Mouse (Mus musculus) T-helper 17 cell (primary cell): ENCODE data around the gene Fmo1.

Source experiments
- in situ Hi-C, 2 experiments: fragments of 300-600 bp; cut with MboI, MseI; formaldehyde crosslinking; loops; 1 replicate in 1 of 2; 2 replicates in 1 of 2; pipeline ENCODE4 v1.15.1; 2025; ENCODE audit warnings: high pct_unique_total_duplicates in 2 of 2

Fmo1 gene

DNA sequence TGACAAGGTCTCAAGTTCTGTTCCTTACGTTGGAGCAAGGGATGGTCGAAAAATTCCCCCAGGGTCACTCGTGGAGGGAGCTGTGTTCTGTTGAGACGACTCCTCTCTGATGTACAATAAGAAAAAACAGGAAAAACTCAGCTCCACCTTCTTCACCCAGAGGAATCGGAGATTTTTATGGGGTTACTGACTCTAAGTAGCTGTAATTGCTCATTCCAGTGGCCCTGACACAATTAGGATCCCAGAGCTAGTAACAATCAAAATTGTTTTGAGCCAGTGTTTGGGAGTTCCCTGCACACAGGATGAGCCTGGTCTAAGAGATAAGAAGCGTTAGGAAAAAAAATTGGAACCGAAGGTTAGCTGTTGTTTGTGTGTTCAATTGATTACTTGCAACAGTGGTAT is at the start of gene Fmo1:
TSS of gene Fmo1 (minus strand) at position 331 of the 402 bp plus-strand sequence.
- in situ Hi-C loops = loop anchor here in 1 of 2 experiments (10.0 kb wide), 1 partner anchor 1039 kb away; no protein-coding TSS in a partner anchor

DNA sequence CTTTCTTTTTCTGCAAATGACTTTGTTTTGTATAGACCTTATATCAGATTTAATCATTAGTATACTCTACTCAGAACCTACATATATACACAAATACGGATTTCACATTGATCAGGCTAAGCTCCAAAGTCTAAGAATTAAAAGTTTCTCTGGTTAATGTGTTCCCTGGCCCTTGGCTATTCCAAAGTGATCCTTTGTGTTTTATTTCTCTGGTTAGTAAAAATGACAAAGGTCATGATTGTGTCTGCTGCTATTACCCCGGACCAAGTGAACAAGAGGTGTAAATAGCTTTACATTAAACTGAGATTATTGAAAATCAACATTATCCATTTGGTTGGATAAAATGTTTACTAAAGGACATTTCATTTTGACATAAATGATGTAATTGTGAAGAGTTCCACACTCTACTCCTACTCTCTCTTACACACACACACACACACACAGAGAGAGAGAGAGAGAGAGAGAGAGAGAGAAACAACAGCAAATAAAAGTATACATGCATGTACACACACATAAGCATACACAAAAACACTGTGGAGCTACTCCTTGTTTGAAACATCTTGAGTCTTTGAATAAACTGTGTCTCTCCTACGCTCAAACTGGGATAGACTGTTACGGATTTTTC is 48.6 kb upstream of the Fmo1 start:
- in situ Hi-C loops = no loop called here

DNA sequence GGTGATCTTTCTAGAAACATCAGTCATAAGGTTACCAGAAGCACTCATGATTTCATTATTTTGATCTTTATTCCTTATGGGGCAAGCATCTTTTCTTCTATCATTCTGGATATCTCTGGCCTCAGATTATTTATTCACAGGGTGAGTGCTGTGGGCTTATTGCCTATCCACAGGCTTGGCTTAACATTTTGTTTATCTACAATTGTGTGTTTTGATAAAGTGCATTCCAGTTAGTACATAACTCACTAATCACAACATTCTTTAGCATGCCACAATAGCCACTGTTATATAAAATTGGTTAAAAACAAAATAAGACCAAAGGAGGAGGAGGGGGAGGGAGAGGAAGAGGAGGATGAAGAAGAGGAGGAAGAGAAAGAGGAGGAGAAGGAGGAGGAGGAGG is 45.7 kb upstream of the Fmo1 start:
- in situ Hi-C loops = no loop called here

DNA sequence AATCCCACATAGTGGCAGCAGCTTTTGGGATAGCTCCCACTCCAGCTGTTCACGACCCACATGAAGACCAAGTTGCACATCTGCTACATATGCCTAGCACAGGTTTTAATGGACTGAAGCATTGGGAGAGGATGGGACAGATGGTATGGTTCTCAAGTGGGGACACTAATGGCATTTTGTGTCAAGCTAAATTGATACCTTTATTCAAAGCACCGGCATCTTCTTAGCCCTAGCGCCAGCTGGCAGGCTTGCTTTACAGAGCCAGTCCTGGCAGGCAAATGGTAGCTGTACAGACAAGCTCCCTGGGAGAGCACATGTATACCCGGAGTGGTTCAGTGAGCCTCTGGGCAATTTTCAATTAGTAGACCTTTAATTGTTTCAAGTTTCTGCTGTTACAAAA is 35.5 kb upstream of the Fmo1 start:
- in situ Hi-C loops = no loop called here

DNA sequence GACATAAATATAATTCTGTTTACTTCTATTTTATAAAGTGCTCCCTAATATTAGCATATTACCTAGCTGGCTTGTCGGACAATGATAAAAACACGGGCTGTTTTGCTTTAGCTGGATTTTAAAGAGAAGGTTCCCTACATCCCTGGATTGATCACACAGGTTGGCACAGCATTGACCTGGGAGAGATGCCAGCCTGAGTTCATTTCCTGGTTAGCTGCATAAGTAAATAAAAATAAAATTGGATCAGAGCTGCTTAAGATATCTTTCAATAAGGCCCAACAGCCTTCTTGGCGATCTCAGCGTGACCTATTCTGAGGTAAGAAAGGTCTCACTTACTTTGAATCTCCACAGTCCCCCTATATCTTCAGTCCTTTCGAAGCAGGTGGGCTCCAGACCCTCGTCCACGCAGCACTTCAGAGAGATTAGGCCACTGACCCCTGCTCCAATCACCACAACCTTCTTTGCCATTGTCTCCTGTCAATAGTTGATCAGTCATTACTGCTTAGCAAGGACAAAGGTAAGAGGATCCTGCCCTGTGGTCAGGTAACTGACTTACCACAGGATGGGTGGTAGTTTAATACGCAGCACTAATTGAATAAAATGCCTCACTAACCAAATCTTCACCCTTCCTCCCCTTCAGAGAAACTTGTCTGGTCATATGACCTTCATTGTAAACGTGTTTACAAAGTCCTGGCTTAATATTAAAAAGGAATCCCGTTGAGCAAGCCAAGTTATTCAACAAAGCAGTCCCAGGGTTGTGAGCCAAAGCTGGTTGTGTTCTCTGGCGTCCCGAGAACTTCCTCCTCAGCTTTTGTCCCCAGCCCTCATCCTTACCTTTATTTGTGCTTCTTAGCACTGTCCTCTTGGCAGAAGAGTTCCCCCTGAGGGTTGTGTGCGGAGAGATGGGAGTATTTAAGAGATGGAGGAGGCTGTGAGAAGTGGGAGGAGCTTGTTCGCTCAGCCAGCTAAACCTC is 31.7 kb upstream of the Fmo1 start, which contains the start of gene Fmo2:
TSS of gene Fmo2 (minus strand) at position 889 of the 974 bp plus-strand sequence.
- in situ Hi-C loops = loop anchor here in 1 of 2 experiments (5.0 to 10.0 kb wide), 2 partner anchors 174 to 1007 kb away; no protein-coding TSS in a partner anchor

DNA sequence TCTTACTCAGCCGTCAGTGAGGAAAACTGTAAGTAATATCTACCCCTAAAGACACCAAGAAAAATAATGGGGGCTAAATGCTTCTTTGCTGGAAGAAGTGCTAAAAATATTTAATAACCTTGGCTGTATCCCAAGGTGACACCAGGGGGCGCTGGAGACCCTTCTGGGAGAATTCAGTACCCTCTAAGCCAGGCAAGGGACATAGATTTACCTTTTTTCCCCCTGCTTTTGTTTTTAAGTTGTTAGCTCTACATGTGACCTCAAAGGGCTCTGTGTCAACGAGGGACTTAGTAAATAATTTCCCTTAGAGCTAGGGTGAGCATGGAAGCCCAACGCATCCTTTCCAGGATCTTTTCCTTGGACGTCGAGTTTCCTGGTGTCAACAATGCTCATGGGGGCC is 29.5 kb upstream of the Fmo1 start:
- in situ Hi-C loops = loop anchor here in 1 of 2 experiments (5.0 to 10.0 kb wide), 2 partner anchors 176 to 1009 kb away; no protein-coding TSS in a partner anchor

DNA sequence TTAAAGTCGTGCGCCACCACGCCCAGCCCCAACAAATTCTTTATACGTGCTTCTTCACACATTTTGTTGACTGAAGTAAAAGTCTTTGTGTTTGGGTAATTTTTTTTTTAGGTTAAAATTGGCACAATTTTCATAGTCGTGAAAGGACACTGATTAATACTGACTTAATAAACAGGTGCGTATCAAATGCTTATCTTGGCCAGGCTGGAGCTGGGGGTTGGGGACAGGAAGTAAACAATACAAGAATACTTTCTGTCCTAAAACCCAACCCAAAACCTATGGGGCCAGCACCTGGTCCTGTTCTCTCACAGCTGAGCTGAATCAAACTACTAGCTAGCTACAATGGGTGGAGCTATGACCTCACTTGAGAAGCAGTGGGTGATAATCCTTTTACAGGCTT is 26.6 kb upstream of the Fmo1 start:
- in situ Hi-C loops = loop anchor here in 1 of 2 experiments (10.0 kb wide), 1 partner anchor 1012 kb away; no protein-coding TSS in a partner anchor

DNA sequence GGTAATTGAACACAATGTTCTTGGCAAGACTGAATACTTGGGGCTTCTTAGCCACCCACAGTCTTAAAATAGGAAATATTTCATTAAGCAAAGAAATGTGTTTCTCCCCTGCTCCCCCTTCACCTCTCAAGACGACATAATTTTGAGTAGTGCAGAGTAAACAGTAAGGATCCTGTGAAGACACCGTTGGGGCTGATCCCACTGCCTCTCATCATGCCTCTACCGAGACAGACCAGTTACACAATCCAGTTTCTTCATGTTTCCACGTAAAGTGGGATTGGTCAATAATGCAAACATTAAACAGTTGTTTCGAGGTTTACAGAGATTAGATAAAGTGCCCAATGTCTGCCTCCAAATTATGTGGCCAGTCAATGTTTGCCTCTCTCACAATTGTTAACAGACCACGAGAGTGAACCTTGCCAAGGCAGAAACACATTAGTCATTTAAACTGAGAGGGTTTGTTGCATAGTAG is 25.6 kb upstream of the Fmo1 start:
- in situ Hi-C loops = loop anchor here in 1 of 2 experiments (10.0 kb wide), 1 partner anchor 1013 kb away; no protein-coding TSS in a partner anchor

DNA sequence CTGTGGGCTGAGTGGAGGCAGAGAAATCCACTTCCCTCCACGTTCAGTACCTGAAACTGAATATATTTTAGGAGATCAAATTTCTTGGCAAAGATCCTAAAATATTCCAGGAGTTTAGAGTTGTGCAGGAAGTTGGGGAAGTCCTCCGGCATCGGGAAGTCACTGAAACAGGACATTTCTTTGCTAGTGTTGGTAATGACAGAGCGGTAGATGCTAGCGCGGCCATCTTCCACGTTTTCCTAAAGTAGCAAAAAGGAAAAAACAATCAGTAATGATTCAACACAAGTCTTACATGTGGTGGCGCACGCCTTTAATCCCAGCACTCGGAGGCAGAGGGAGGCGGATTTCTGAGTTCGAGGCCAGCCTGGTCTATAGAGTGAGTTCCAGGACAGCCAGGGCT is 22.2 kb upstream of the Fmo1 start:
- in situ Hi-C loops = no loop called here

DNA sequence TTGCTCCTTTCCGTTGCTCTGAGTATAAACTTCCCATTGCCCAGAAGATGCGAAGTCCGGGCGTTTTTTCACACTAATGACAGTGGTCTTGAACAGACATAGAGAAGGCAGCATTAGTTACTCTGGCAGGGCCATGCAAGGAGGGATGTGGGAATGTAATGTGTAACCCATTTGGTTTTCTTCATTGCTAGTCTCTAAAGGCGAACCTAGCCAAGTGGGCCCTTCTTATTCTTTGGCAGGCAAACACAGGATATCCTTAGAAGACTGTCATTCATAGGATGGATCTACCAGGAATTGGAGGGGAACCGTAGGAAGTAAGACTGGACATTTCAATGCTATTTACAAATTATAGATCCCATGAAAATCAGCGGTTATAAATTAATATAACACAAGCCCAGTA is 21.2 kb upstream of the Fmo1 start:
- in situ Hi-C loops = no loop called here

DNA sequence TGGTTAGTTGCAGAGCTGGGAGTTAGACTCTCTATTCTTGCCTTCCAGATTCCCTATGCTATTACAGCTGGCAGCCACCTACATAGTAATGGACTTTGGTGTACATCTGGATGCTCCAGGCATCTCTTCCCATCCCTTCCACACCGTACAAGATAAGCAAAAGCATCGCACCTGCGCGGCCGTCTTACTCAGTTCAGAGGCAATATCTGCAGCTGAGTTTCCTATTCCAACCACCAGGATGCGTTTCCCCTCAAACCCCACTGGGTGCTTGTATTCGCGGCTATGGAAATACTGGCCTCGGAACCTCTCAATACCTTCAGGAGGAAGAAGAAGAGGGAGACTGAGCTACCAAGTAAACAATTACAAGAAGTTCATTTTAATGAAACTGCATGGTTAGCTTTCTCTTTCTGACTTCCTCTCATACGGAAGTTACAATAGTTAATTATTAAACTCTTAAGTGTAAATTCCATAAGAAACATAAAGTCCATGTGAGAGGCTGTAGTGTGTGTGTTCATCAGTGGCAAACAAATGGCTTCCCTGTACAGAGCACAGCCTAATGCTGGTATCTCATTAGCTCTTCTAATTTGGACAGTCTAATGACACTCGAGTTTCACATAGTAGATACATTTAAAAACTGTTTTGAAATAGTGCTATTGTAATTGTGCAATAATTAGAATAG is 19.9 kb upstream of the Fmo1 start:
- in situ Hi-C loops = no loop called here

DNA sequence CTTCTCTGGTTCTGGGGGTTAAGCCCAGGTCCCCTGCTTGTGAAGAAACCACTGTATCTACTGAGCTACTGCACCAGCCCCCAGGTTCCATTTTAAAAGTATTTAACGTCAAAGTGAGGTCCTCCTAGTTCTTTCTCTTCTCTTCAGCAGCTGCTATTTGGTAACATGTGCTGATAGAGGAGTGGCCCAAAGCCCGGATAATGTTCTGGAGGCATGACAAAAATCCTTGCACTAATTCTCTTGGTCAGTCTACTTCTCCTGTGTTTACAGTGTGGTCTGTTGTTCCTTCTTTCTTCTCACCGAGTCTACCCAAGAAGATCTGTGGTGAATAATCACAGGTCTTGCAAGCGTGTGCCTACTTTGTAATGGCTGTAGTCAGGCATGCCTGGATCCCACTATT is 16.3 kb upstream of the Fmo1 start:
- in situ Hi-C loops = loop anchor here in 1 of 2 experiments (5.0 kb wide), 1 partner anchor 1015 kb away; no protein-coding TSS in a partner anchor

DNA sequence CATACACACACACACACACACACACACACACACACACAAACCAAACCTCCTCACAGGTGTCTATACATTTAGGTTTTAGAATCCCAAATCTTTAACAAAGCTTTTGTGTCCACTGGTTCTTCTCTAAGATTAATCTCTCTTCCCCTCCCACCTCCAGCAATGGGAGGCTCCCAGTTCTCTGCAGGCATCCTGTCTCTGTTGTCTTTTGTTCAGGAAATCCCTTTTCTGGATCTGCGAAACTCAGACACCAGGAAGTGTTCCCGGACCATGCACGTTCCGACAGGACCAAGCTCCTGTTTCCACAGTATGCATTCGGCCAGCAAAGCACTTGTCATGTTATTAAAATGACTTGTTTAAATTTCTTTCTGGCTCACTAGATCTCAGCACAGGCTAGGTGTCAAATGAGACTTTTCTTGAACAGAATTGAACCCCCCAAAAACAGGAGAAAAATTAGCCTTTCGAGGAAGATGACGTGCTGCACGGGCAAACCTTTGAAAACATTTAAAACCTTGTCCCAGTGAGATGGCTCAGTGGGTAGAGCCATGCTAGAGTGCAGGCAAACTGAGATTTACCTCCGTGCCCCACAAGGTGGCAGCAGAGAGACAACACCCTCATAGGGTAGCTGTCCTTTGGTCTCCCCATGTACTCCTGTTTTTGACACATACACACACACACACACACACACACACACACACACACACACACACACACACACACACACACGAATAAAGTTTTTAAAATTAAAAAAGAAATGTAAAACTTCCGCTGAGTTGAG is 13.4 kb upstream of the Fmo1 start:
- in situ Hi-C loops = loop anchor here in 1 of 2 experiments (5.0 kb wide), 1 partner anchor 1018 kb away; no protein-coding TSS in a partner anchor

DNA sequence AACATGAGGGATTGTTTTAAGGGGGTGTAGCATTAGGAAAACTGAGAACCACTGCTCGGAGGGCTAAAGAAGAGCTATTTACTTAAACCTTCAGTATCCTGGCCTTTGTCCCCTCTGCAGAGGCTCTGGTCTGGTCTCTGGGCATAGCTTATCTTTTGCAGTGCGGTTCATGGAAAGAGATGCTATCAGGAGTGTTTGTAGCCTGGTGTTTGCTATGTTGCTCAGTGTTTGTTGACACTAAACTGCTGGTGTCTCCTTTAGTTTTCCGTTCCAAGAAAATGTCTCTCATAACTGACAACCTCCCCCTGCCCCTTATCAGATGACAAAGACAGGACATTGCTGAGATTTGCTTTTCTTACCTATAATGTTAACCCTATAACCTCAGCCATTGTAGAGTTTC is 8.7 kb upstream of the Fmo1 start:
- in situ Hi-C loops = no loop called here

DNA sequence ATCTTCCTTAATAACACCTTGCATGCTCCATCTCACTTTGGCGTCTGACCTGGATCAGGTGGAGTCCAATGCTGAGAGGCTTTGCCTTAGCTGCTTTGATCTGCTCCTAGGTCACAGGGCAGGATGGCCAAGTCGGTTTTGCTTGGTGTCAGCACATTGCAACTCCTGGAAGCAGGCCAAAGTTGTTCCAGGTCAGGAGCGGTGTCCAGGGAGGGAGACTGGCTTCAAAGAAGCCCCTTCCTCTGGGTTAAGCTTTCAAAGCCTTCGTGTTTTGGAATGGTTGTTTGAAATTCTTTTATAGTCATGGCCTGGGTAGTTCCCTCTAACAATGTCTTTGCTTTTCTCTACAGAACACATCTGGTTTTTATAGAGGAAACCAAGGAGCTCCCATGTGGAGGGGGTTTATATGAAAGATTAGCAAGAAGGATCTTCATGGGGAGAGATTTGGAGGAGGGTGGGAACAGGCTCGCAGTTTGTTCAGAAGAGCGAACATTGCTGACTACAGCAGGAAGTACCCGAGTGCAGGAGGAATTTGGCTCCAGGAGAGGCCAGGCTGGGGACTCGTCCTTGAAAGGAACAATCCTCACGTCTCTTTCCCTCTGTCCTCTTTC is 5.4 kb upstream of the Fmo1 start:
- in situ Hi-C loops = no loop called here

DNA sequence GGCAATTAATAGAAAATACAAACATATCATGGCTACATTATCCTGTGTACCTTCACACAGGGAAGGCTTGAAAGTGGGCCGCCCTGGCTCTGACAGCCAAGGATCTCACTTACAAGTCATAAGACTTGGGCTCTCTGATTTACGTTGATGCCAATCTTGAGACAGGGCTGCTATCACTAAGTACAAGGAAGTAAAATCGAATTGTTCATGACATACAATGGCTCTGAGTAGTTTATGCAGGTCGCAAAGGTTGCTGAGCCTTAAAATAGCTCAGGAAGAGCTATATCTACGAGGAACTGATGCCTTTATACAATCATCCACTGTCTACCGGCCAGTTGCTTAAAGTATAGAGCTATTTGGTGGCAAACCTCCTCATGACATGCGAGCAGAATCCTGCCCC is 4.6 kb upstream of the Fmo1 start:
- in situ Hi-C loops = no loop called here

DNA sequence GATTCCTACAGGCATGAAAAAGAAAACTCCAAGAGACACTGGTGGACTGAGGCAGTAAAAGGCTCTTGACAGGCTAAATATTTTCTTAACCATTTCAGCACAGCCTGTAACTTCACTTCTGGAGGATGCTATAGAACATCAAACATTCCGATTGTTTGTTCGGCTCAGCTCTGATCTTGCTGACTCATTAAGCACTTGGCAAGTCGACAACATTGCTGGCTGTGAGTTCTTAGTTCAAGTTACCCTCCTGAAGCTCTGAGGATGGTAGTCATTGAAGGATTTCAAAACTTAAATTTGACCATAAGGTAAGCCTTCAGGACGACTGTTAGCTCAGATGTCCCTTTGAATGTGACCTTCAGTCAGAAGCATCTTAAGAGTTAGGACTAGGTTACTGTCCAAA is 986 bp upstream of the Fmo1 start:
- in situ Hi-C loops = loop anchor here in 1 of 2 experiments (10.0 kb wide), 1 partner anchor 1037 kb away; no protein-coding TSS in a partner anchor

DNA sequence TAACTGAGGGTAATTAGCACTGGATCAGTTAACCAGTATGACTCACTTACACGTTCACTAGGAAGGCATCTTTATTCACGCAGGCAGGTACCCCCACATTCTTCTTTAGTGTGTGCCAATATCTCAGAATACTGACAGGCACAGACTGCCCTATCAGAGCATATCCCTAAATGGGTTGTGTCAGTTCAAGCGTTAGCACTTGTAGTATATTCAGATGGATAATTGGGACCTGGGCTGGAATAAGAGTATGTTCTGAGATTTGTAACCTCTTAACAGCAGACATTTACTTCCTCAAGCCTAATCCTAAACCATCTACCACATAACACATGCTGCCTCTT is 948 bp downstream of the Fmo1 start:
- in situ Hi-C loops = loop anchor here in 1 of 2 experiments (10.0 kb wide), 1 partner anchor 1039 kb away; no protein-coding TSS in a partner anchor

DNA sequence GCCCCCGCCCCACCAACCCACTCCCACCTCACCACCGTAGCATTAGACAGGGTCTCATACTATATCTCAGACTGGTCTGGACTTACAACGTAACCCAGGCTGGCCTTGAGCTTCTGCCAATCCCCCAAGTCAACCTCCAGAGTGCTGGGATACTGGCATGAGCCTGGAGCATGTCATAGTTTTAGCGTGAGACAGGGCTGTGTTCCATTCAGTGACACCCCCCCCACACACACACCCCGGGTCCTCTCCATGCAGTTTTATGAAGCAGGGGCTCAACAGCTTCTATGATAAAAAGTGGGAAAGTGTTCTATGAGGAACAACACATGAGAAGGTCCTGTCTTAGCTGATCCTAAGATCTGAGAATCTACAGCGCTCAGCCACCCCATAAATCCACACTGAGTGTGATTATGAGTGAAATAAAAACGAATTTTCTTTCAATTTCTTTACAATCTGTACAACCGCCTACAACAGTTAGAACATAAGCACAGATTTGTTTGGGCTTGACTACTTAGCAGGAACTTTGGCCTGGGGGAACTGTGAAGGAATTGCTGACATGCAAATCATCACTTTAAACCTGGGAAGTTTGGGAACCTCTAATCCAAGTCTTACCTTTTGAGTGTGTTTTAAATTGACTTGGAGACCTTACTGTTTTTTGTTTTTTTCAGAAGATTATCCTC is 1.5 kb downstream of the Fmo1 start:
- in situ Hi-C loops = loop anchor here in 1 of 2 experiments (10.0 kb wide), 1 partner anchor 1040 kb away; no protein-coding TSS in a partner anchor
